Mouse (Mus musculus) stomach, embryonic 16.5 days (tissue): ENCODE results near the gene Elavl4. TPM values are rescaled to one million over a fixed set of nuclear protein-coding genes. Genes with fewer than 3 reads are reported as not detected.
A peak's percentile ranks its signal among the peaks of the same experiment; 100 is the strongest.

Experiments used
- ATAC-seq: fragments of 200-750 bp; cut with Nextera tagmentation; 2 replicates; pipeline ENCODE4 v1.8.0; 2017; ENCODE audit warnings: moderate number of reproducible peaks, moderate TSS enrichment; ENCODE audit not compliant: insufficient read depth, low FRiP score
- H3K27ac ChIP-seq: fragments of 300-500 bp; sonication (generic); 2 replicates; pipeline ENCODE4 v1.5.1; 2014; ENCODE audit warnings: low read length
- H3K27me3 ChIP-seq: fragments of 300-500 bp; sonication (generic); 2 replicates; pipeline ENCODE4 v1.6.1; 2014; ENCODE audit warnings: low read length, control low read depth, mixed read lengths; ENCODE audit not compliant: control insufficient read depth, insufficient read depth
- H3K36me3 ChIP-seq: fragments of 300-500 bp; sonication (generic); 2 replicates; pipeline ENCODE4 v1.6.1; 2014; ENCODE audit warnings: low read length; ENCODE audit not compliant: control insufficient read depth, insufficient read depth
- H3K4me1 ChIP-seq: fragments of 300-500 bp; sonication (generic); 2 replicates; pipeline ENCODE4 v1.6.1; 2014; ENCODE audit warnings: low read length, control low read depth, mixed read lengths; ENCODE audit not compliant: control insufficient read depth, insufficient read depth
- H3K4me2 ChIP-seq: fragments of 300-500 bp; sonication (generic); 2 replicates; pipeline ENCODE4 v1.6.1; 2014; ENCODE audit warnings: low read depth, low read length, mixed read lengths
- H3K4me3 ChIP-seq: fragments of 300-500 bp; sonication (generic); replicated peaks from 2 replicates; pipeline ENCODE4 v1.5.1; 2014; ENCODE audit warnings: mild to moderate bottlenecking, low read length
- H3K9ac ChIP-seq: fragments of 300-500 bp; sonication (generic); 2 replicates; pipeline ENCODE4 v1.6.1; 2014; ENCODE audit warnings: low read length
- H3K9me3 ChIP-seq: fragments of 300-500 bp; sonication (generic); replicated peaks from 2 replicates; pipeline ENCODE4 v1.6.1; 2016; ENCODE audit warnings: low read length, control low read depth; ENCODE audit not compliant: control insufficient read depth
- WGBS: fragments of 180-500 bp; shearing (Covaris S2); extraction: QIAGEN DNeasy Blood & Tissue Kit; methylation state at CpG from one replicate; pipeline ENCODE4 v1.1.7; 2014; 5-methylcytosine and 5-hydroxymethylcytosine counted together
- polyA plus RNA-seq: library from polyadenylated mRNA; unstranded; fragments of >200 nt; fragmentation: Nextera tagmentation; extraction: Ambion mirVana; gene quantifications from 2 replicates; pipeline ENCODE4 v1.2.1, GENCODE M21; 2015

Elavl4 gene
- polyA plus RNA-seq, 1 experiment from 2014 or later, result 35.3 TPM

- H3K27ac ChIP-seq, result 0 out of 2 replicates have a peak overlapping the region, but pooled peaks have one; percentile 14
- no peaks in the 10 kb centered on the region for H3K36me3 ChIP-seq
- no peak for ATAC-seq
- no peak overlapping the region for H3K9ac ChIP-seq
- no peak overlapping the region for H3K4me3 ChIP-seq
- no peaks in the 10 kb centered on the region for H3K27me3 ChIP-seq
- H3K4me2 ChIP-seq, result no peak overlapping the region
- WGBS, result 39% methylated on average over 5 of the region's 5 CpGs
- H3K9me3 ChIP-seq, result no peaks in the 10 kb centered on the region
- no peaks in the 10 kb centered on the region for H3K4me1 ChIP-seq
Observed at GRCm38 (mm10) chr4:110213666-110214065, 138.0 kb downstream of the Elavl4 start.

- H3K4me1 ChIP-seq, result no peaks in the 10 kb centered on the region
- H3K27ac ChIP-seq, result no peak overlapping the region
- no peaks in the 10 kb centered on the region for H3K27me3 ChIP-seq
- no peaks in the 10 kb centered on the region for H3K36me3 ChIP-seq
- WGBS, result 69% methylated on average over 5 of the region's 5 CpGs
- H3K9me3 ChIP-seq, result no peaks in the 10 kb centered on the region
- H3K4me2 ChIP-seq, result no peak overlapping the region
- H3K9ac ChIP-seq, result no peak overlapping the region
- H3K4me3 ChIP-seq, result no peak overlapping the region
- ATAC-seq, result no peak
Observed at GRCm38 (mm10) chr4:110210246-110210645, 141.5 kb downstream of the Elavl4 start.

GRCm38 (mm10) chr4:110209613-110210012 lies 142.1 kb downstream of the Elavl4 start:
- Histone ChIP-seq H3K9me3 (no peaks in the 10 kb centered on the region), H3K27ac (no peak overlapping the region), H3K4me1 (no peaks in the 10 kb centered on the region), H3K36me3 (no peaks in the 10 kb centered on the region), H3K4me2 (no peak overlapping the region), H3K9ac (no peak overlapping the region), H3K27me3 (no peaks in the 10 kb centered on the region), H3K4me3 (no peak overlapping the region)
- 69% methylated on average over 5 of the region's 5 CpGs for WGBS
- no peak for ATAC-seq

- ATAC-seq, result no peak
- Histone ChIP-seq H3K27ac (no peak overlapping the region), H3K27me3 (no peaks in the 10 kb centered on the region), H3K4me2 (no peak overlapping the region), H3K9me3 (no peaks in the 10 kb centered on the region), H3K4me1 (no peaks in the 10 kb centered on the region), H3K36me3 (no peaks in the 10 kb centered on the region), H3K4me3 (no peak overlapping the region), H3K9ac (no peak overlapping the region)
- 76% methylated on average over 3 of the region's 3 CpGs for WGBS
Observed at GRCm38 (mm10) chr4:110201680-110202079, 150.0 kb downstream of the Elavl4 start.

GRCm38 (mm10) chr4:110199897-110200296 lies 151.8 kb downstream of the Elavl4 start:
- Histone ChIP-seq H3K4me1 (no peaks in the 10 kb centered on the region), H3K9ac (no peak overlapping the region), H3K27me3 (no peaks in the 10 kb centered on the region), H3K4me2 (no peak overlapping the region), H3K4me3 (no peak overlapping the region), H3K9me3 (no peaks in the 10 kb centered on the region), H3K36me3 (no peaks in the 10 kb centered on the region), H3K27ac (no peak overlapping the region)
- no peak for ATAC-seq
- 94% methylated on average over 5 of the region's 5 CpGs for WGBS

GRCm38 (mm10) chr4:110198600-110198999 lies 153.1 kb downstream of the Elavl4 start:
- 70% methylated on average over 2 of the region's 2 CpGs for WGBS

GRCm38 (mm10) chr4:110177263-110177662 lies 174.4 kb downstream of the Elavl4 start:
- no peaks in the 10 kb centered on the region for H3K4me1 ChIP-seq
- H3K27me3 ChIP-seq, result no peaks in the 10 kb centered on the region
- ATAC-seq, result no peak
- no peak overlapping the region for H3K9ac ChIP-seq
- H3K36me3 ChIP-seq, result no peaks in the 10 kb centered on the region
- no peak overlapping the region for H3K4me2 ChIP-seq
- no peak overlapping the region for H3K4me3 ChIP-seq
- WGBS, result 85% methylated on average over 2 of the region's 2 CpGs
- no peak overlapping the region for H3K27ac ChIP-seq
- H3K9me3 ChIP-seq, result no peaks in the 10 kb centered on the region

More at GRCm38 (mm10) chr4:110198600-110198999, 153.1 kb downstream of the Elavl4 start:
- Histone ChIP-seq H3K9ac (no peak overlapping the region), H3K27ac (no peak overlapping the region), H3K27me3 (no peaks in the 10 kb centered on the region), H3K9me3 (no peaks in the 10 kb centered on the region), H3K4me2 (no peak overlapping the region), H3K36me3 (no peaks in the 10 kb centered on the region), H3K4me1 (no peaks in the 10 kb centered on the region), H3K4me3 (no peak overlapping the region)
- ATAC-seq, result no peak

GRCm38 (mm10) chr4:110172028-110172427 lies 179.7 kb downstream of the Elavl4 start:
- H3K27ac ChIP-seq, result no peak overlapping the region
- 69% methylated on average over 5 of the region's 5 CpGs for WGBS
- no peak overlapping the region for H3K4me2 ChIP-seq
- H3K36me3 ChIP-seq, result no peaks in the 10 kb centered on the region
- no peak for ATAC-seq
- no peaks in the 10 kb centered on the region for H3K27me3 ChIP-seq
- no peak overlapping the region for H3K4me3 ChIP-seq
- no peak overlapping the region for H3K9ac ChIP-seq
- H3K4me1 ChIP-seq, result no peaks in the 10 kb centered on the region
- no peaks in the 10 kb centered on the region for H3K9me3 ChIP-seq

- ATAC-seq, result no peak
- Histone ChIP-seq H3K27ac (no peak overlapping the region), H3K4me1 (no peaks in the 10 kb centered on the region), H3K36me3 (no peaks in the 10 kb centered on the region), H3K9ac (no peak overlapping the region), H3K9me3 (no peaks in the 10 kb centered on the region), H3K4me2 (no peak overlapping the region), H3K4me3 (no peak overlapping the region), H3K27me3 (no peaks in the 10 kb centered on the region)
- 78% methylated on average over 5 of the region's 5 CpGs for WGBS
Observed at GRCm38 (mm10) chr4:110165217-110165616, 186.5 kb downstream of the Elavl4 start.

GRCm38 (mm10) chr4:110161600-110161999 lies 190.1 kb downstream of the Elavl4 start:
- Histone ChIP-seq H3K9me3 (no peaks in the 10 kb centered on the region), H3K4me2 (no peak overlapping the region), H3K27me3 (no peaks in the 10 kb centered on the region), H3K4me3 (no peak overlapping the region), H3K4me1 (no peaks in the 10 kb centered on the region), H3K9ac (no peak overlapping the region), H3K36me3 (no peaks in the 10 kb centered on the region), H3K27ac (no peak overlapping the region)
- 77% methylated on average over 3 of the region's 3 CpGs for WGBS
- no peak for ATAC-seq
